Mouse (Mus musculus): ENCODE data around the gene Pigp. TPM values are rescaled to one million over a fixed set of nuclear protein-coding genes. Genes with fewer than 3 reads are reported as not detected.

Pigp gene
- total and polyA plus RNA-seq, 3 experiments: 49.4 to 113 (median 101) TPM

DNA sequence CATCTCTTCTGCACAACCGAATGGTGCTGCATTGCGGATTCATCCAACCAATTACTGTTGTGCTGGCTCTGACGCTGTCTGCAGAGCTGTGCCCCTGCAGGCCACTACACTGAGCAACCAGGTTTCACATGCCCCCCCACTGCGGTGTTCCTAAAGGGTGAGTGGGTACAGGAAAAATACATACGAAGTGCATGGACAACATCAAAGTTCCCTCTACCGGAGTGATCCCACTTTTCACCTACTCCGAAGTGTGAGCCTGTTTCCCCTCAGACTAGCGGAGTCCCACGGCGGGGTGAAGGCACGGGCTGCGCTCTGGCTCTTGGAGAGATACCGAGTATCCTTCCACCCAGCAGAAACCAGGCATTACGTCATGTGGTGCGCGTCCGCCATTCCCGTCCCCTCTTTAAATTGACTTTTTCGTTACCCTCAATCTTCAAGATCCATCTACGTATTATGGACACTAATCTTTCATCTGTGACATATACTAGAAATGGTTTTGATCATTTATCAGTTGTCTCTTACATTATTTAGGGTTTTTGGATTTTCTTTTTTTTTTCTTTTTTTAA lies 58.9 kb downstream of the Pigp start:
- Histone ChIP-seq H3K4me1 (ENCODE audit: control insufficient read depth, insufficient read depth, low read length) (peaks cover 5% of the 10 kb centered on the region), H3K27me3 (ENCODE audit: control insufficient read depth, insufficient read depth, low read length) (no peaks in the 10 kb centered on the region), H3K27ac (peak overlapping the region; percentile 100), H3K4me3 (peak overlapping the region; percentile 76), H3K36me3 (ENCODE audit: control insufficient read depth, insufficient read depth, low read length) (0 out of 2 replicates have a peak, but pooled peaks cover 2% of the 10 kb centered on the region), H3K79me2 (replicated peaks; ENCODE audit: control insufficient read depth, insufficient read depth, low read length) (no peaks in the 10 kb centered on the region), H3K9ac (ENCODE audit: low read depth, low read length) (peak overlapping the region; percentile 98)
- intact Hi-C loops (cut with DNase I): loop anchor here (1.0 kb wide), 2 partner anchors 43 to 58 kb away; partner anchors contain the start of gene Ttc3
- under 1% methylated on average over 20 of the region's 20 CpGs for WGBS
- peak; percentile 83 for TF ChIP-seq POLR2A (IDR thresholded peaks at IDR 0.05; ENCODE audit: insufficient read depth, low read depth, low read length)
- TF ChIP-seq CTCF (IDR thresholded peaks at IDR 0.05): peak; percentile 48
- 0 out of 2 replicates have a peak, but pooled peaks have one; percentile 66 for TF ChIP-seq EP300 (IDR thresholded peaks at IDR 0.05; ENCODE audit: insufficient read depth, low read depth, low read length)
- DNase-seq: peak; percentile 82 to 86

GRCm38 (mm10) chr16:94311931-94312330 lies 59.7 kb downstream of the Pigp start:
- H3K9ac ChIP-seq (ENCODE audit: low read depth, low read length): no peak overlapping the region; the same call in 1 of the 2 replicates
- H3K36me3 ChIP-seq (ENCODE audit: control insufficient read depth, insufficient read depth, low read length): 0 out of 2 replicates have a peak, but pooled peaks cover 2% of the 10 kb centered on the region
- peak overlapping the region; percentile 100 for H3K27ac ChIP-seq
- peak overlapping the region; percentile 76 for H3K4me3 ChIP-seq
- H3K27me3 ChIP-seq (ENCODE audit: control insufficient read depth, insufficient read depth, low read length): no peaks in the 10 kb centered on the region
- peaks cover 3% of the 10 kb centered on the region for H3K4me1 ChIP-seq (ENCODE audit: control insufficient read depth, insufficient read depth, low read length)
- TF ChIP-seq CTCF (IDR thresholded peaks at IDR 0.05) (no peak), POLR2A (IDR thresholded peaks at IDR 0.05; ENCODE audit: insufficient read depth, low read depth, low read length) (no peak), EP300 (IDR thresholded peaks at IDR 0.05; ENCODE audit: insufficient read depth, low read depth, low read length) (no peak)
- DNase-seq: no peak
- intact Hi-C loops (cut with DNase I): loop anchor here (1.0 kb wide), 1 partner anchor 22 kb away; no protein-coding TSS in a partner anchor
- 59% methylated on average over 4 of the region's 4 CpGs for WGBS
- H3K79me2 ChIP-seq (replicated peaks; ENCODE audit: control insufficient read depth, insufficient read depth, low read length): no peaks in the 10 kb centered on the region

DNA sequence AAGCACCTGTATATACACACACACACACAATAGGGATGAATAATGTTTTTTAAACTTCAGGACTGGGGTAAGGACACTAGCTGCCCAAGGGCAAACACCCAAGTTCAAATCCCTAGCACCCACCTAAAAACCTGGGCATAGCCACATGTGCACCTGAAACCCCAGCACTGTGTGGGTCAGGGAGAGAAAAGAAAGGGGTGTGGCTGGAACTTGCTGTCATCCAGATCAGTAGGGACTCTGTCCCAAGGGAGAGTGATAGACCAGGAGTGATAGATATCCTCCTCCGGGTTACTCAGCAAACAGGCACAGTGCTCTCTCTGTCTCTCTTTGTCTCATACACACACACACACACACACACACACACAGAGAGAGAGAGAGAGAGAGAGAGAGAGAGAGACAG lies 60.2 kb downstream of the Pigp start:
- H3K27ac ChIP-seq: no peak overlapping the region
- no peak overlapping the region for H3K9ac ChIP-seq (ENCODE audit: low read depth, low read length)
- TF ChIP-seq POLR2A (IDR thresholded peaks at IDR 0.05; ENCODE audit: insufficient read depth, low read depth, low read length) (no peak), EP300 (IDR thresholded peaks at IDR 0.05; ENCODE audit: insufficient read depth, low read depth, low read length) (no peak), CTCF (IDR thresholded peaks at IDR 0.05) (no peak)
- WGBS: 62% methylated on average over 1 of the region's 1 CpGs
- peaks cover 3% of the 10 kb centered on the region for H3K4me1 ChIP-seq (ENCODE audit: control insufficient read depth, insufficient read depth, low read length)
- 0 out of 2 replicates have a peak, but pooled peaks cover 2% of the 10 kb centered on the region for H3K36me3 ChIP-seq (ENCODE audit: control insufficient read depth, insufficient read depth, low read length)
- no peaks in the 10 kb centered on the region for H3K79me2 ChIP-seq (replicated peaks; ENCODE audit: control insufficient read depth, insufficient read depth, low read length)
- H3K4me3 ChIP-seq: no peak overlapping the region
- intact Hi-C loops (cut with DNase I): loop anchor here (1.0 kb wide), 1 partner anchor 21 kb away; no protein-coding TSS in a partner anchor
- no peaks in the 10 kb centered on the region for H3K27me3 ChIP-seq (ENCODE audit: control insufficient read depth, insufficient read depth, low read length)
- no peak for DNase-seq

DNA sequence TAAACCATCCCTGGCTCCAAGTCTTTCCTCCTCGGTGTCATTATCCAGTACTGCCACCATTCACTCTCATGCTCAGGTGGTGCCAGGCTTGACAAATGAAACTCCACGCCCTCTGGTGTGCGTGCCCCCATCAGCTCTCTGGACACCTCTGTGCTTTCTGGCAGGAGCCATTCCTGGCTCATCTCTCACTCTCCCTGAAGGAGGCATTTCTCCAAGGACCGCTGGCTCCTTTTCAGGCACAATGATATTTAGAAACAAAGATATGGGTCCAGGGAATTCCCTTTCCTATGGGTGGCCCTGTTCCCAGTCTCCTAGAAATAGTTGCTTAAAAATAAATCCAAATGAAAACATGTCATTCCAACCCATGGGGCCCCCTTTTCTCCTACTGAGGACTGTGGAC lies 62.6 kb downstream of the Pigp start:
- Histone ChIP-seq H3K4me1 (ENCODE audit: control insufficient read depth, insufficient read depth, low read length) (peaks cover 1% of the 10 kb centered on the region), H3K27ac (no peak overlapping the region), H3K4me3 (no peak overlapping the region), H3K9ac (ENCODE audit: low read depth, low read length) (no peak overlapping the region), H3K27me3 (ENCODE audit: control insufficient read depth, insufficient read depth, low read length) (no peaks in the 10 kb centered on the region), H3K36me3 (ENCODE audit: control insufficient read depth, insufficient read depth, low read length) (0 out of 2 replicates have a peak, but pooled peaks cover 2% of the 10 kb centered on the region), H3K79me2 (replicated peaks; ENCODE audit: control insufficient read depth, insufficient read depth, low read length) (no peaks in the 10 kb centered on the region)
- WGBS: 53% methylated on average over 4 of the region's 4 CpGs
- intact Hi-C loops (cut with DNase I): no loop called here
- TF ChIP-seq CTCF (IDR thresholded peaks at IDR 0.05) (no peak), EP300 (IDR thresholded peaks at IDR 0.05; ENCODE audit: insufficient read depth, low read depth, low read length) (no peak), POLR2A (IDR thresholded peaks at IDR 0.05; ENCODE audit: insufficient read depth, low read depth, low read length) (no peak)
- DNase-seq: peak; percentile 31 to 54

Other genes starting within 250 kb of the Pigp start
- 1 to 10 TPM; 5.4 to 5.5 TPM for gene Hlcs, start 58.3 kb downstream of the Pigp start, total RNA-seq (2021)
- 4.3 and 4.4 TPM in 2 replicates for gene Hlcs, start 58.3 kb downstream of the Pigp start, polyA plus RNA-seq (2012; rRNA removed)
- 1 to 10 TPM; 3.9 to 5.1 TPM for gene Ripply3, start 43.4 kb downstream of the Pigp start, total RNA-seq (2021)
- gene Ripply3, start 43.4 kb downstream of the Pigp start, polyA plus RNA-seq (2012; rRNA removed): 2.9 and 5.1 TPM in 2 replicates
- 10 to 100 TPM; 77.6 to 85.5 TPM for gene Ttc3, start 1.2 kb downstream of the Pigp start, total RNA-seq (2021)
- gene Ttc3, start 1.2 kb downstream of the Pigp start, polyA plus RNA-seq (2012; rRNA removed): 26.0 and 43.2 TPM in 2 replicates
- gene Vps26c, start 155.0 kb upstream of the Pigp start, total RNA-seq (2021): 10 to 100 TPM; 21.8 to 22.1 TPM
- gene Vps26c, start 155.0 kb upstream of the Pigp start, polyA plus RNA-seq (2012; rRNA removed): 25.7 and 42.8 TPM in 2 replicates
- gene Dyrk1a, start 198.2 kb upstream of the Pigp start, total RNA-seq (2021): 10 to 100 TPM; 74.0 to 80.5 TPM
- 28.2 and 44.8 TPM in 2 replicates for gene Dyrk1a, start 198.2 kb upstream of the Pigp start, polyA plus RNA-seq (2012; rRNA removed)

All from heart, adult 2 months (tissue).